Mouse (Mus musculus) limb, embryonic 12.5 days (tissue): ENCODE measurements around the gene Eaf1. TPM values are rescaled to one million over a fixed set of nuclear protein-coding genes. Genes with fewer than 3 reads are reported as not detected.

Source experiments
- ATAC-seq: fragments of 200-750 bp; cut with Nextera tagmentation; 2 replicates; pipeline ENCODE4 v1.8.0; 2017; ENCODE audit warnings: low read depth, moderate TSS enrichment; ENCODE audit not compliant: insufficient number of reproducible peaks, insufficient read depth, low FRiP score, low TSS enrichment
- H3K27ac ChIP-seq: fragments of 300-500 bp; sonication (generic); 2 replicates; pipeline ENCODE4 v1.5.1; 2016; ENCODE audit warnings: mild to moderate bottlenecking, moderate library complexity
- H3K27me3 ChIP-seq: fragments of 300-500 bp; sonication (generic); 2 replicates; pipeline ENCODE4 v1.6.1; 2016; ENCODE audit warnings: mild to moderate bottlenecking, moderate library complexity
- H3K36me3 ChIP-seq: fragments of 300-500 bp; sonication (generic); 2 replicates; pipeline ENCODE4 v1.6.1; 2016; ENCODE audit warnings: mild to moderate bottlenecking, moderate library complexity
- H3K4me1 ChIP-seq: fragments of 300-500 bp; sonication (generic); replicated peaks from 2 replicates; pipeline ENCODE4 v1.6.1; 2016
- H3K4me2 ChIP-seq: fragments of 300-500 bp; sonication (generic); 2 replicates; pipeline ENCODE4 v1.6.1; 2016; ENCODE audit warnings: mild to moderate bottlenecking, moderate library complexity
- H3K4me3 ChIP-seq: fragments of 300-500 bp; sonication (generic); replicated peaks from 2 replicates; pipeline ENCODE4 v1.5.1; 2016; ENCODE audit warnings: mild to moderate bottlenecking
- H3K9ac ChIP-seq: fragments of 300-500 bp; sonication (generic); replicated peaks from 2 replicates; pipeline ENCODE4 v1.6.1; 2016; ENCODE audit warnings: mild to moderate bottlenecking, moderate library complexity
- H3K9me3 ChIP-seq: fragments of 300-500 bp; sonication (generic); 2 replicates; pipeline ENCODE4 v1.6.1; 2016; ENCODE audit warnings: mild to moderate bottlenecking, moderate library complexity
- WGBS: fragments of 180-500 bp; shearing (Covaris S2); methylation state at CpG from one replicate; pipeline ENCODE4 v1.1.7; 2016; 5-methylcytosine and 5-hydroxymethylcytosine counted together
- polyA plus RNA-seq: library from polyadenylated mRNA; unstranded; fragments of >200 nt; fragmentation: Nextera tagmentation; extraction: Ambion mirVana; gene quantifications from 2 replicates; pipeline ENCODE4 v1.2.1, GENCODE M21; 2016

The Eaf1 gene
- polyA plus RNA-seq, 1 experiment from 2014 or later = 29.4 TPM

GRCm38 (mm10) chr14:31555963-31556434 lies 61.8 kb downstream of the Eaf1 start:
- 48% methylated on average over 14 of the region's 14 CpGs for WGBS
- Histone ChIP-seq H3K4me3 (no peak overlapping the region), H3K9ac (no peak overlapping the region), H3K36me3 (no peaks in the 10 kb centered on the region), H3K4me2 (no peak overlapping the region), H3K27ac (no peak overlapping the region), H3K27me3 (no peaks in the 10 kb centered on the region), H3K4me1 (peaks cover 14% of the 10 kb centered on the region), H3K9me3 (no peaks in the 10 kb centered on the region)
- ATAC-seq = no peak

GRCm38 (mm10) chr14:31556526-31557260 lies 62.5 kb downstream of the Eaf1 start:
- Histone ChIP-seq H3K4me2 (no peak overlapping the region), H3K4me1 (peaks cover 16% of the 10 kb centered on the region), H3K27ac (no peak overlapping the region), H3K36me3 (no peaks in the 10 kb centered on the region), H3K27me3 (no peaks in the 10 kb centered on the region), H3K4me3 (no peak overlapping the region), H3K9me3 (no peaks in the 10 kb centered on the region), H3K9ac (no peak overlapping the region)
- WGBS = 82% methylated on average over 9 of the region's 9 CpGs
- ATAC-seq = no peak

- peaks cover 16% of the 10 kb centered on the region for H3K4me1 ChIP-seq
- ATAC-seq = no peak
- 73% methylated on average over 8 of the region's 8 CpGs for WGBS
Observed at GRCm38 (mm10) chr14:31557273-31557672, 63.1 kb downstream of the Eaf1 start.

GRCm38 (mm10) chr14:31557784-31558183 lies 63.6 kb downstream of the Eaf1 start:
- H3K4me2 ChIP-seq = no peak overlapping the region
- no peak for ATAC-seq

More at GRCm38 (mm10) chr14:31557273-31557672, 63.1 kb downstream of the Eaf1 start:
- Histone ChIP-seq H3K27ac (no peak overlapping the region), H3K27me3 (no peaks in the 10 kb centered on the region), H3K36me3 (no peaks in the 10 kb centered on the region), H3K4me3 (no peak overlapping the region), H3K4me2 (no peak overlapping the region), H3K9ac (no peak overlapping the region), H3K9me3 (no peaks in the 10 kb centered on the region)

DNA sequence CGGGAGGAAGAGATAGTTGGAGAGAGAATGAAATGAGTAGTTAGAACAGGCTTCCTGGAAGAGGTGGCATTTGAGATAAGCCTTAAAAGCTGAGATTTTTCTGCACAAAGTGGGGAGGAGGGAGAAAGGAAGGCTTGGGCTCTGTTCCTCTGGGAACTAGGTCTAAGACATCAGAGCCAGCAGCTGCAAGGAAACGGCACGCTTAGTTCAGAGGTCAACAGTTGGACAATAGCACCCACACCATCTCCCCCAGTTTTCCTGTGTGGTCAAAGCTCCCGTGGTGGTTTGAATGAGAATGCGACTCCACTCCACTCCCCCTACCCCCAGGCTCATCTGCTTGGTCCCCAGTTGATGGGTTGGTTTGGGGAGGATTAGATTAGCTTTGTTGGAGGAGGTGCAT lies 65.0 kb downstream of the Eaf1 start:
- Histone ChIP-seq H3K9me3 (no peaks in the 10 kb centered on the region), H3K4me1 (peaks cover 16% of the 10 kb centered on the region), H3K36me3 (no peaks in the 10 kb centered on the region), H3K27me3 (no peaks in the 10 kb centered on the region), H3K9ac (no peak overlapping the region), H3K4me2 (no peak overlapping the region), H3K4me3 (no peak overlapping the region), H3K27ac (no peak overlapping the region)
- ATAC-seq = no peak
- WGBS = 74% methylated on average over 5 of the region's 5 CpGs

More at GRCm38 (mm10) chr14:31557784-31558183, 63.6 kb downstream of the Eaf1 start:
- no peak overlapping the region for H3K9ac ChIP-seq
- WGBS = 71% methylated on average over 9 of the region's 9 CpGs
- H3K4me1 ChIP-seq = peaks cover 16% of the 10 kb centered on the region
- no peaks in the 10 kb centered on the region for H3K36me3 ChIP-seq
- no peaks in the 10 kb centered on the region for H3K9me3 ChIP-seq
- H3K27me3 ChIP-seq = no peaks in the 10 kb centered on the region
- H3K27ac ChIP-seq = no peak overlapping the region
- H3K4me3 ChIP-seq = no peak overlapping the region

Other genes with a start within 250 kb of the Eaf1 start
- 13.5 and 14.1 TPM in 2 replicates for gene Phf7, start 243.1 kb upstream of the Eaf1 start, polyA plus RNA-seq
- 106 and 118 TPM in 2 replicates for gene Bap1, start 242.9 kb upstream of the Eaf1 start, polyA plus RNA-seq
- 7.7 and 9.1 TPM in 2 replicates for gene Dnah1, start 170.5 kb upstream of the Eaf1 start, polyA plus RNA-seq
- gene Capn7, start 157.8 kb upstream of the Eaf1 start, polyA plus RNA-seq = 38.9 and 41.0 TPM in 2 replicates
- 41.9 and 47.4 TPM in 2 replicates for gene Sh3bp5, start 58.3 kb upstream of the Eaf1 start, polyA plus RNA-seq
- gene Mettl6, start 641 bp downstream of the Eaf1 start, polyA plus RNA-seq = 85.1 and 89.2 TPM in 2 replicates
- gene Colq, start 96.9 kb downstream of the Eaf1 start, polyA plus RNA-seq = 1.2 and 2.0 TPM in 2 replicates
- 2.0 TPM in 1 of 2 replicates, not detected in the other for gene Gm49387, start 146.5 kb downstream of the Eaf1 start, polyA plus RNA-seq
- gene Btd, start 146.6 kb downstream of the Eaf1 start, polyA plus RNA-seq = 23.2 and 25.5 TPM in 2 replicates
- 10.6 and 13.3 TPM in 2 replicates for gene Hacl1, start 146.9 kb downstream of the Eaf1 start, polyA plus RNA-seq